Comparison of ENCODE assay signal across 12 mouse cellular contexts in the genomic region with DNA sequence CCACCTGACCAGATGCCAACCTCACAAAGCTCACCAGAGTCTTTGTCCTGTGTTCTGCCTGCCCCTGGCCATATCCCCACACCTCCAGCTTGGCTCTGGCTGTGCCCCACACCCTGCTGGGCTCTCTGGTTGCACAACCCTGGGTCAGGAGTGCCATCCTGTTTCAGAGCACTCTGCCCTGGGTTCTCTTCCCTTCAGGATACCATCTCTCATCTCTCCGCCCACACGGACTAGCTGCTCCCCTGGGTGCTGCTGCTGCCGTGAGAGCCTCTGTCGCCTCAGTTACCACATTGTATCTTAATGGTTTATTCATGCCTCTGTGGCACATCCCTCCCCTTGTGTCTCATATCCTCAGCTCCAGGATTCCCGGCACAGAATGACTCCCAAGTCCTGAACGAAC. TPM values are rescaled to one million over a fixed set of nuclear protein-coding genes. Genes with fewer than 3 reads are reported as not detected.
DNase-seq lines count a peak whose midpoint lies in the region; ATAC-seq and TF ChIP-seq lines count a peak whose summit lies in the region.
"Had no signal": no experiment of that assay in that cellular context is flagged by ENCODE, and none has a peak within 500 bp of the region (broad histone marks: within the 10 kb centered on the region; RNA-seq: fewer than 3 reads in every experiment).

No protein-coding gene starts in this region.

- H3K4me1 ChIP-seq in forebrain, embryonic 15.5 days, result peaks cover 37% of the 10 kb centered on the region
- H3K4me1 ChIP-seq in liver, postnatal 0 days (ENCODE audit: insufficient read depth), result peaks cover 61% of the 10 kb centered on the region

- H3K4me2 ChIP-seq in forebrain, embryonic 15.5 days (replicated peaks), result peak overlapping the region; percentile 25
- H3K4me2 ChIP-seq in liver, postnatal 0 days (ENCODE audit: low read depth, low read length), result peak overlapping the region; percentile 28; the same call in 1 of the 2 replicates
- H3K4me2 ChIP-seq: limb, embryonic 13.5 days had no signal

- no peak overlapping the region for H3K9ac ChIP-seq in forebrain, embryonic 15.5 days (replicated peaks)
- no peak overlapping the region for H3K9ac ChIP-seq in liver, postnatal 0 days (replicated peaks)
- H3K9ac ChIP-seq: limb, embryonic 13.5 days had no signal

- H3K27ac ChIP-seq in forebrain, embryonic 15.5 days (replicated peaks), result peak overlapping the region; percentile 27; the same call in 1 of the 2 replicates
- H3K27ac ChIP-seq in liver, postnatal 0 days (ENCODE audit: low read depth), result no peak overlapping the region
- H3K27ac ChIP-seq: heart, adult 2 months; limb, embryonic 13.5 days had no signal

- ATAC-seq in forebrain, embryonic 15.5 days (replicated peaks), result peak; percentile 28
- no peak for ATAC-seq in liver, postnatal 0 days

- no peaks in the 10 kb centered on the region for H3K9me3 ChIP-seq in forebrain, embryonic 15.5 days
- H3K9me3 ChIP-seq in liver, postnatal 0 days (ENCODE audit: low read length), result no peaks in the 10 kb centered on the region
- H3K9me3 ChIP-seq: limb, embryonic 13.5 days had no signal

- H3K36me3 ChIP-seq in forebrain, embryonic 15.5 days, result no peaks in the 10 kb centered on the region
- no peaks in the 10 kb centered on the region for H3K36me3 ChIP-seq in liver, postnatal 0 days (replicated peaks; ENCODE audit: insufficient read depth, low read length)
- H3K36me3 ChIP-seq: limb, embryonic 13.5 days had no signal

- TF ChIP-seq CTCF in liver, postnatal 0 days (IDR thresholded peaks at IDR 0.05; ENCODE audit: low read depth), result no peak

- no peaks in the 10 kb centered on the region for H3K27me3 ChIP-seq in forebrain, embryonic 15.5 days
- no peaks in the 10 kb centered on the region for H3K27me3 ChIP-seq in liver, postnatal 0 days (ENCODE audit: insufficient read depth, low read length)

- 27% methylated on average over 6 of the region's 6 CpGs for WGBS in forebrain, embryonic 15.5 days
- WGBS in liver, postnatal 0 days (ENCODE audit: insufficient replicate concordance), result 41% methylated on average over 6 of the region's 6 CpGs

- H3K4me3 ChIP-seq in forebrain, embryonic 15.5 days, result no peak overlapping the region
- no peak overlapping the region for H3K4me3 ChIP-seq in liver, postnatal 0 days (ENCODE audit: low read depth, low read length)
- H3K4me3 ChIP-seq: heart, adult 2 months; limb, embryonic 13.5 days had no signal

- no peak for TF ChIP-seq EP300 in liver, postnatal 0 days (IDR thresholded peaks at IDR 0.05; ENCODE audit: low read depth)

- peak; percentile 47 for DNase-seq in layer of hippocampus, adult 9-11 months
- no peak for DNase-seq in layer of hippocampus, adult 9-10 months (ENCODE audit: low spot score)
- DNase-seq in liver, postnatal 0 days, result no peak
- peak; percentile 37 for DNase-seq in retina, postnatal 1 day
- no peak for DNase-seq in thymus, postnatal 4 days
- DNase-seq in layer of hippocampus, adult 8-10 months (ENCODE audit: low spot score in 2 of 2), result no peak
- DNase-seq in adrenal gland, postnatal 4 days (ENCODE audit: low spot score in 2 of 2), result no peak
- DNase-seq: adrenal gland, postnatal 10 days; heart, adult 2 months had no signal

RNA-seq across cellular contexts. Expression of a gene that starts 21.4 kb away (rescaled TPM):
- polyA plus RNA-seq in forebrain, embryonic 15.5 days (2015; fragmentation: Nextera tagmentation; extraction: Ambion mirVana), result 1.6 and 2.2 TPM in 2 replicates
- 0.11 and 0.14 TPM in 2 replicates for polyA plus RNA-seq in liver, postnatal 0 days (2015; fragmentation: Nextera tagmentation; extraction: Ambion mirVana)
- under 1 TPM; 0.21 to 0.67 (median 0.53) TPM for total RNA-seq in layer of hippocampus, adult 8-10 months (2022)
- 1 to 10 TPM; 2.1 to 3.3 TPM for total RNA-seq in adrenal gland, postnatal 4 days (2021)
- polyA plus RNA-seq: kidney, embryonic 14.5 days had no signal

RNA-seq across cellular contexts. Expression of a gene that starts 34.8 kb away (rescaled TPM):
- polyA plus RNA-seq in forebrain, embryonic 15.5 days (2015; fragmentation: Nextera tagmentation; extraction: Ambion mirVana), result 3.8 and 4.2 TPM in 2 replicates
- polyA plus RNA-seq in liver, postnatal 0 days (2015; fragmentation: Nextera tagmentation; extraction: Ambion mirVana), result 5.5 and 6.3 TPM in 2 replicates
- 10 to 100 TPM; 18.3 to 22.9 (median 20.2) TPM for total RNA-seq in layer of hippocampus, adult 8-10 months (2022)
- total RNA-seq in adrenal gland, postnatal 4 days (2021), result 10 to 100 TPM; 16.3 to 20.1 TPM

Comparison
In these comparisons a context has a peak if more than half of its experiments do, and no peak if none do; other contexts are left out.
1. DNase-seq: peak in layer of hippocampus, adult 9-11 months (single experiment) and retina, postnatal 1 day (single experiment); none in layer of hippocampus, adult 9-10 months (single experiment), liver, postnatal 0 days (single experiment), thymus, postnatal 4 days (single experiment), layer of hippocampus, adult 8-10 months (0 of 2) and adrenal gland, postnatal 4 days (0 of 2).